Mouse (Mus musculus) limb, embryonic 13.5 days (tissue): ENCODE measurements around the gene Arhgap42. TPM values are rescaled to one million over a fixed set of nuclear protein-coding genes. Genes with fewer than 3 reads are reported as not detected.

Source experiments
- ATAC-seq: fragments of 200-750 bp; cut with Nextera tagmentation; 2 replicates; pipeline ENCODE4 v1.8.0; 2017; ENCODE audit warnings: low read depth, moderate number of reproducible peaks, moderate TSS enrichment; ENCODE audit not compliant: low FRiP score
- H3K27ac ChIP-seq: fragments of 300-500 bp; sonication (generic); 2 replicates; pipeline ENCODE4 v1.5.1; 2015; ENCODE audit warnings: inconsistent platforms, mild to moderate bottlenecking, moderate library complexity
- H3K27me3 ChIP-seq: fragments of 300-500 bp; sonication (generic); 2 replicates; pipeline ENCODE4 v1.6.1; 2015; ENCODE audit warnings: mild to moderate bottlenecking, inconsistent platforms
- H3K36me3 ChIP-seq: fragments of 300-500 bp; sonication (generic); 2 replicates; pipeline ENCODE4 v1.6.1; 2015; ENCODE audit warnings: inconsistent platforms, mild to moderate bottlenecking, moderate library complexity
- H3K4me1 ChIP-seq: fragments of 300-500 bp; sonication (generic); 2 replicates; pipeline ENCODE4 v1.6.1; 2015; ENCODE audit warnings: inconsistent platforms
- H3K4me2 ChIP-seq: fragments of 300-500 bp; sonication (generic); replicated peaks from 2 replicates; pipeline ENCODE4 v1.6.1; 2015; ENCODE audit warnings: inconsistent platforms, mild to moderate bottlenecking, moderate library complexity
- H3K4me3 ChIP-seq: fragments of 300-500 bp; sonication (generic); 2 replicates; pipeline ENCODE4 v1.5.1; 2015; ENCODE audit warnings: moderate library complexity, mild to moderate bottlenecking, inconsistent platforms
- H3K9ac ChIP-seq: fragments of 300-500 bp; sonication (generic); 2 replicates; pipeline ENCODE4 v1.6.1; 2015; ENCODE audit warnings: mild to moderate bottlenecking, inconsistent platforms
- H3K9me3 ChIP-seq: fragments of 300-500 bp; sonication (generic); 2 replicates; pipeline ENCODE4 v1.6.1; 2016; ENCODE audit warnings: inconsistent platforms
- WGBS: fragments of 180-500 bp; shearing (Covaris S2); methylation state at CpG from one replicate; pipeline ENCODE4 v1.1.7; 2015; 5-methylcytosine and 5-hydroxymethylcytosine counted together
- polyA plus RNA-seq: library from polyadenylated mRNA; unstranded; fragments of >200 nt; fragmentation: Nextera tagmentation; extraction: Ambion mirVana; gene quantifications from 2 replicates; pipeline ENCODE4 v1.2.1, GENCODE M21; 2015

Gene Arhgap42
- polyA plus RNA-seq, 1 experiment from 2014 or later, result 48.0 TPM

GRCm38 (mm10) chr9:9237511-9237910, 1.4 kb downstream of the Arhgap42 start:
- H3K27me3 ChIP-seq, result no peaks in the 10 kb centered on the region
- H3K4me3 ChIP-seq, result peak overlapping the region; percentile 89
- 35% methylated on average over 5 of the region's 5 CpGs for WGBS
- ATAC-seq, result no peak
- peak overlapping the region; percentile 98 for H3K9ac ChIP-seq
- no peak overlapping the region for H3K27ac ChIP-seq
- H3K36me3 ChIP-seq, result peaks cover 12% of the 10 kb centered on the region
- peak overlapping the region; percentile 71 for H3K4me2 ChIP-seq
- H3K9me3 ChIP-seq, result no peaks in the 10 kb centered on the region; the same call in 1 of the 2 replicates
- peaks cover 13% of the 10 kb centered on the region for H3K4me1 ChIP-seq

- no peak for ATAC-seq
- Histone ChIP-seq H3K4me2 (no peak overlapping the region), H3K27me3 (no peaks in the 10 kb centered on the region), H3K9me3 (no peaks in the 10 kb centered on the region; the same call in 1 of the 2 replicates), H3K9ac (no peak overlapping the region), H3K27ac (no peak overlapping the region), H3K4me3 (no peak overlapping the region), H3K36me3 (peaks cover 12% of the 10 kb centered on the region), H3K4me1 (peaks cover 13% of the 10 kb centered on the region; the same call in 1 of the 2 replicates)
- WGBS, result 58% methylated on average over 3 of the region's 3 CpGs
Observed at GRCm38 (mm10) chr9:9229662-9230061, 9.2 kb downstream of the Arhgap42 start.

- H3K27me3 ChIP-seq, result no peaks in the 10 kb centered on the region
- H3K9me3 ChIP-seq, result no peaks in the 10 kb centered on the region
- H3K4me2 ChIP-seq, result no peak overlapping the region
- ATAC-seq, result no peak
- H3K9ac ChIP-seq, result no peak overlapping the region
- H3K4me3 ChIP-seq, result no peak overlapping the region
- H3K27ac ChIP-seq, result no peak overlapping the region
- peaks cover 23% of the 10 kb centered on the region for H3K4me1 ChIP-seq
- no peaks in the 10 kb centered on the region for H3K36me3 ChIP-seq
- WGBS, result 41% methylated on average over 1 of the region's 1 CpGs
Observed at GRCm38 (mm10) chr9:9224837-9225236, 14.1 kb downstream of the Arhgap42 start.

- Histone ChIP-seq H3K9me3 (no peaks in the 10 kb centered on the region), H3K4me1 (peaks cover 34% of the 10 kb centered on the region), H3K9ac (no peak overlapping the region), H3K36me3 (no peaks in the 10 kb centered on the region), H3K4me2 (no peak overlapping the region), H3K27me3 (no peaks in the 10 kb centered on the region), H3K4me3 (no peak overlapping the region), H3K27ac (no peak overlapping the region)
- WGBS, result 18% methylated on average over 3 of the region's 3 CpGs
- ATAC-seq, result no peak; the same call in 1 of the 2 replicates
Observed at GRCm38 (mm10) chr9:9223384-9223783, 15.5 kb downstream of the Arhgap42 start.

GRCm38 (mm10) chr9:9221950-9222486, 16.9 kb downstream of the Arhgap42 start:
- H3K9ac ChIP-seq, result no peak overlapping the region
- no peaks in the 10 kb centered on the region for H3K36me3 ChIP-seq
- WGBS, result 85% methylated on average over 3 of the region's 3 CpGs
- no peak for ATAC-seq
- no peak overlapping the region for H3K27ac ChIP-seq
- no peaks in the 10 kb centered on the region for H3K9me3 ChIP-seq
- no peaks in the 10 kb centered on the region for H3K27me3 ChIP-seq
- H3K4me1 ChIP-seq, result peaks cover 35% of the 10 kb centered on the region
- no peak overlapping the region for H3K4me2 ChIP-seq
- no peak overlapping the region for H3K4me3 ChIP-seq

GRCm38 (mm10) chr9:9221185-9221584, 17.7 kb downstream of the Arhgap42 start:
- H3K36me3 ChIP-seq, result no peaks in the 10 kb centered on the region
- H3K4me3 ChIP-seq, result no peak overlapping the region
- H3K9me3 ChIP-seq, result no peaks in the 10 kb centered on the region
- ATAC-seq, result no peak
- H3K4me2 ChIP-seq, result no peak overlapping the region
- peaks cover 35% of the 10 kb centered on the region for H3K4me1 ChIP-seq
- no peaks in the 10 kb centered on the region for H3K27me3 ChIP-seq
- no peak overlapping the region for H3K9ac ChIP-seq
- 78% methylated on average over 4 of the region's 4 CpGs for WGBS
- no peak overlapping the region for H3K27ac ChIP-seq

GRCm38 (mm10) chr9:9218301-9218700, 20.6 kb downstream of the Arhgap42 start:
- Histone ChIP-seq H3K9ac (no peak overlapping the region), H3K4me3 (no peak overlapping the region), H3K36me3 (no peaks in the 10 kb centered on the region), H3K9me3 (no peaks in the 10 kb centered on the region), H3K4me2 (no peak overlapping the region), H3K27ac (no peak overlapping the region), H3K27me3 (no peaks in the 10 kb centered on the region), H3K4me1 (peaks cover 31% of the 10 kb centered on the region)
- no peak for ATAC-seq
- WGBS, result 77% methylated on average over 2 of the region's 2 CpGs

- peaks cover 19% of the 10 kb centered on the region for H3K4me1 ChIP-seq
- H3K36me3 ChIP-seq, result no peaks in the 10 kb centered on the region
- H3K27me3 ChIP-seq, result no peaks in the 10 kb centered on the region
- H3K4me2 ChIP-seq, result no peak overlapping the region
- H3K27ac ChIP-seq, result no peak overlapping the region
- 84% methylated on average over 5 of the region's 5 CpGs for WGBS
- H3K4me3 ChIP-seq, result no peak overlapping the region
- H3K9ac ChIP-seq, result no peak overlapping the region
- H3K9me3 ChIP-seq, result no peaks in the 10 kb centered on the region
- no peak for ATAC-seq
Observed at GRCm38 (mm10) chr9:9214849-9215248, 24.1 kb downstream of the Arhgap42 start.

- no peaks in the 10 kb centered on the region for H3K9me3 ChIP-seq
- H3K27ac ChIP-seq, result no peak overlapping the region
- H3K9ac ChIP-seq, result no peak overlapping the region
- H3K4me3 ChIP-seq, result no peak overlapping the region
- no peak overlapping the region for H3K4me2 ChIP-seq
- H3K27me3 ChIP-seq, result no peaks in the 10 kb centered on the region
- no peaks in the 10 kb centered on the region for H3K36me3 ChIP-seq
- no peak for ATAC-seq
- H3K4me1 ChIP-seq, result peaks cover 13% of the 10 kb centered on the region; the same call in 1 of the 2 replicates
Observed at GRCm38 (mm10) chr9:9214296-9214695, 24.6 kb downstream of the Arhgap42 start.

GRCm38 (mm10) chr9:9211411-9212087, 27.4 kb downstream of the Arhgap42 start:
- Histone ChIP-seq H3K4me1 (0 out of 2 replicates have a peak, but pooled peaks cover 3% of the 10 kb centered on the region), H3K4me3 (no peak overlapping the region), H3K36me3 (no peaks in the 10 kb centered on the region), H3K4me2 (no peak overlapping the region), H3K27me3 (no peaks in the 10 kb centered on the region), H3K9me3 (no peaks in the 10 kb centered on the region), H3K9ac (no peak overlapping the region), H3K27ac (no peak overlapping the region)
- whole genome bisulfite sequencing, result 87% methylated on average over 3 of the region's 3 CpGs
- ATAC-seq, result no peak

- Histone ChIP-seq H3K27ac (no peak overlapping the region), H3K4me1 (0 out of 2 replicates have a peak, but pooled peaks cover 3% of the 10 kb centered on the region), H3K9ac (no peak overlapping the region), H3K27me3 (no peaks in the 10 kb centered on the region), H3K36me3 (no peaks in the 10 kb centered on the region), H3K4me2 (no peak overlapping the region), H3K9me3 (no peaks in the 10 kb centered on the region), H3K4me3 (no peak overlapping the region)
- no peak for ATAC-seq
- whole genome bisulfite sequencing, result 80% methylated on average over 2 of the region's 2 CpGs
Observed at GRCm38 (mm10) chr9:9210464-9210863, 28.4 kb downstream of the Arhgap42 start.

GRCm38 (mm10) chr9:9208205-9208604, 30.7 kb downstream of the Arhgap42 start:
- Histone ChIP-seq H3K27me3 (no peaks in the 10 kb centered on the region), H3K4me3 (no peak overlapping the region), H3K27ac (no peak overlapping the region), H3K9ac (no peak overlapping the region), H3K4me1 (0 out of 2 replicates have a peak, but pooled peaks cover 3% of the 10 kb centered on the region), H3K9me3 (no peaks in the 10 kb centered on the region), H3K36me3 (no peaks in the 10 kb centered on the region), H3K4me2 (no peak overlapping the region)
- ATAC-seq, result no peak

- no peak for ATAC-seq
- no peak overlapping the region for H3K27ac ChIP-seq
- 80% methylated on average over 4 of the region's 4 CpGs for whole genome bisulfite sequencing
- H3K27me3 ChIP-seq, result no peaks in the 10 kb centered on the region
- no peak overlapping the region for H3K4me3 ChIP-seq
- 0 out of 2 replicates have a peak, but pooled peaks cover 3% of the 10 kb centered on the region for H3K4me1 ChIP-seq
- H3K9ac ChIP-seq, result no peak overlapping the region
- no peaks in the 10 kb centered on the region for H3K9me3 ChIP-seq
- H3K36me3 ChIP-seq, result no peaks in the 10 kb centered on the region
- no peak overlapping the region for H3K4me2 ChIP-seq
Observed at GRCm38 (mm10) chr9:9207251-9207650, 31.6 kb downstream of the Arhgap42 start.
